Mouse (Mus musculus): ENCODE measurements around the gene Sbds.

GRCm38 (mm10) chr5:130303611-130304010 is 48.3 kb upstream of the Sbds start:
- TF ChIP-seq MYOD1 (IDR thresholded peaks at IDR 0.05; ENCODE audit: control insufficient read depth, insufficient read length, low read depth): no peak
- no peak for TF ChIP-seq MYOG (IDR thresholded peaks at IDR 0.05; ENCODE audit: control insufficient read depth, extremely low read depth, insufficient read length)
